In the genomic region with DNA sequence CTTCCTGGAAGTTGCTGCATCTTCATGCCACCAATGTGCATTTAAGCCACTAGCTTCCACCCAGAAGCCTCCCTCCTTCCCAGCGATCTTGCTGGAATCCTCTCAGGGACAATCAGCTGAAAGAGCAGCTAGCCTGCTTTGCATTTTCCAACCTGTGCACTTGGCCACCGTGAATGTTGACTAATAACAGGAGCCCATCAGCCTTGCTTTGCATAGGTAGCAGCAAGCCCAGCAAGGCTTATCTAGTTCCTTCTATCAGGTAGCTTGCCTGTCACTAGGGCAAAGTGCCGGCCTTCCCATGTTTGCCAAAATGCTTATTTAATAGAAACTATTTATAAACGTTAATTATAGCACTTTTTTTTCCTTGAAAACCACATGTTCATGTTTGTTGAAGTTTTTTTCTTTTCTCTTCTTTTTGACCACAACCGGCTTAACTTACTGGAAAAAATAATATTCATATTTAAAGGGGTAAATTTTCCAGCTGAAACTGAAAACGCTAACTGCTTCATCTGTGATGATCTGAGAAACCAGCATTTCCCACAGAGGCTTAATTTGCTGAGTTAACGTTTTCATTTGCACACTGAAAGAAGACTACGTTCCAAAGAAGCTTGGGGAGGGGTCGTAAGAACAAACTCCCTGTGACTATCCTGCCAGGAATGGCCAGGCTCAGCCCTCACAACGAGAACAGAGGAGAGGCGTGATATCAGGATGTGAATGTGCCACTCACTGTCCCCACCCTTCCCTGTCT, we compare ENCODE assay signal across 33 mouse cellular contexts. TPM values are rescaled to one million over a fixed set of nuclear protein-coding genes. Genes with fewer than 3 reads are reported as not detected.
DNase-seq lines count a peak whose midpoint lies in the region; ATAC-seq and TF ChIP-seq lines count a peak whose summit lies in the region.
"Had no signal": no experiment of that assay in that cellular context is flagged by ENCODE, and none has a peak within 500 bp of the region (broad histone marks: within the 10 kb centered on the region; RNA-seq: fewer than 3 reads in every experiment).

No protein-coding gene starts in this region.

- H3K36me3 ChIP-seq in CH12.LX (replicated peaks in 1 of 2; ENCODE audit: control insufficient read depth in 1 of 2, insufficient read depth in 1 of 2, low read length in 1 of 2) = no peaks in the 10 kb centered on the region
- H3K36me3 ChIP-seq: embryonic facial prominence, embryonic 13.5 days; embryonic facial prominence, embryonic 15.5 days; forebrain, embryonic 10.5 days; forebrain, embryonic 12.5 days; G1E had no signal

- no peaks in the 10 kb centered on the region for H3K79me2 ChIP-seq in CH12.LX (replicated peaks; ENCODE audit: control insufficient read depth, extremely low read depth, insufficient read depth, poor library complexity, severe bottlenecking)

- H3K4me2 ChIP-seq in CH12.LX (ENCODE audit: insufficient read depth, low read depth, poor library complexity, severe bottlenecking) = peak overlapping the region; percentile 31
- H3K4me2 ChIP-seq: embryonic facial prominence, embryonic 13.5 days; embryonic facial prominence, embryonic 15.5 days; forebrain, embryonic 12.5 days had no signal

- TF ChIP-seq EP300 in CH12.LX (IDR thresholded peaks at IDR 0.05; ENCODE audit: low read length) = peak; percentile 99

- peak; percentile 18 for DNase-seq in urinary bladder, postnatal 14 days (ENCODE audit: low spot score)
- no peak for DNase-seq in urinary bladder, postnatal 4 days (ENCODE audit: low spot score in 2 of 2)
- peak; percentile 44 for DNase-seq in A20 (ENCODE audit: low read depth, low spot score)
- DNase-seq in CH12.LX (ENCODE audit: extremely low read depth) = peak; percentile 84
- no peak for DNase-seq in right cerebral cortex, postnatal 25 days
- DNase-seq in kidney, adult 11 months = no peak
- DNase-seq in kidney, postnatal 36 days = no peak
- DNase-seq: adrenal gland, adult 2 months; adrenal gland, postnatal 10 days; adrenal gland, postnatal 25 days; cerebellum, adult 11-12 months; cerebellum, adult 2 months; cerebellum, adult 9-10 months; cerebellum, postnatal 10 days; cerebellum, postnatal 36 days; embryo, embryonic 11 days had no signal

- H3K4me1 ChIP-seq in CH12.LX (ENCODE audit: control insufficient read depth in 1 of 2, insufficient read depth in 2 of 2) = peaks cover 21 to 32% of the 10 kb centered on the region in 2 experiments
- H3K4me1 ChIP-seq: embryonic facial prominence, embryonic 15.5 days had no signal

- TF ChIP-seq RAD21 in CH12.LX (IDR thresholded peaks at IDR 0.05; ENCODE audit: low read depth, low read length) = no peak; the same call in none of the 2 replicates

- in situ Hi-C loops in CH12.LX (cut with MboI; ENCODE audit: low pct_ligation_motif_present, low pct_unique_long_range_greater_than_20kb, low sequenced_read_pairs) = loop anchor here (10.0 kb wide), 1 partner anchor 176 kb away; no protein-coding TSS in a partner anchor

- H3K27ac ChIP-seq in CH12.LX (ENCODE audit: insufficient read depth, low read depth) = no peak overlapping the region
- H3K27ac ChIP-seq: embryonic facial prominence, embryonic 13.5 days; embryonic facial prominence, embryonic 15.5 days; forebrain, embryonic 10.5 days; forebrain, embryonic 12.5 days had no signal

- TF ChIP-seq CTCF in CH12.LX (conservative IDR thresholded peaks at IDR 0.05 in 1 of 2, IDR thresholded peaks at IDR 0.05 in 1 of 2; ENCODE audit: low read depth in 2 of 2, low read length in 2 of 2) = no peak

- ATAC-seq in activated CD4-positive, CD25-positive, alpha-beta regulatory T cell, adult 4 months = peak; percentile 14
- ATAC-seq: CD4-positive, CD25-positive, alpha-beta regulatory T cell, adult 4 months; forebrain, embryonic 14.5 days; forebrain, embryonic 16.5 days; Patski had no signal

- TF ChIP-seq POLR2A in CH12.LX (IDR thresholded peaks at IDR 0.05; ENCODE audit: low read depth, low read length) = no peak

- dilution Hi-C loops in CH12.LX (cut with MboI; ENCODE audit: extremely low pct_ligation_motif_present, extremely low pct_unique_long_range_greater_than_20kb, low sequenced_read_pairs) = no loop called here

- 0 out of 2 replicates have a peak overlapping the region, but pooled peaks have one; percentile 15 for H3K9ac ChIP-seq in CH12.LX (ENCODE audit: insufficient read depth, low read depth)
- H3K9ac ChIP-seq: embryonic facial prominence, embryonic 13.5 days; embryonic facial prominence, embryonic 15.5 days; forebrain, embryonic 12.5 days had no signal

- no peaks in the 10 kb centered on the region for H3K27me3 ChIP-seq in CH12.LX (replicated peaks)
- H3K27me3 ChIP-seq: embryonic facial prominence, embryonic 13.5 days; embryonic facial prominence, embryonic 15.5 days; forebrain, embryonic 12.5 days had no signal

- H3K4me3 ChIP-seq in CH12.LX (replicated peaks in 1 of 3; ENCODE audit: low read depth in 2 of 3, low read length in 2 of 3, poor library complexity in 1 of 3) = no peak overlapping the region
- H3K4me3 ChIP-seq: embryonic facial prominence, embryonic 13.5 days; embryonic facial prominence, embryonic 15.5 days; erythroblast, embryonic 14.5 days; forebrain, embryonic 10.5 days; forebrain, embryonic 12.5 days had no signal

- no peaks in the 10 kb centered on the region for H3K9me3 ChIP-seq in CH12.LX (replicated peaks; ENCODE audit: low read length)
- H3K9me3 ChIP-seq: embryonic facial prominence, embryonic 13.5 days; embryonic facial prominence, embryonic 15.5 days; forebrain, embryonic 10.5 days; forebrain, embryonic 12.5 days; G1E had no signal

TF ChIP-seq in CH12.LX, 34 proteins besides CTCF, POLR2A, EP300 and RAD21:
- TF ChIP-seq SIN3A (IDR thresholded peaks at IDR 0.05; ENCODE audit: low read length) (peak; percentile 79), MEF2A (IDR thresholded peaks at IDR 0.05; ENCODE audit: borderline replicate concordance, low read depth, low read length) (peak; percentile 84), RCOR1 (conservative IDR thresholded peaks at IDR 0.05; ENCODE audit: low read depth, low read length) (peak; percentile 98), ZNF384 (IDR thresholded peaks at IDR 0.05; ENCODE audit: low read depth, low read length) (peak; percentile 47; the same call in 1 of the 2 replicates), TCF12 (IDR thresholded peaks at IDR 0.05; ENCODE audit: low read depth, low read length) (peak; percentile 88), TBP (conservative IDR thresholded peaks at IDR 0.05; ENCODE audit: low read depth, low read length) (0 out of 2 replicates have a peak, but pooled peaks have one; percentile 13), UBTF (IDR thresholded peaks at IDR 0.05; ENCODE audit: low read depth, low read length) (no peak), MAX (IDR thresholded peaks at IDR 0.05; ENCODE audit: low read length) (peak; percentile 74), CHD1 (IDR thresholded peaks at IDR 0.05; ENCODE audit: low read depth, low read length) (no peak), ELF1 (IDR thresholded peaks at IDR 0.05; ENCODE audit: low read depth, low read length) (0 out of 2 replicates have a peak, but pooled peaks have one; percentile 32), JUND (conservative IDR thresholded peaks at IDR 0.05; ENCODE audit: low read depth, low read length) (peak; percentile 95), JUN (IDR thresholded peaks at IDR 0.05; ENCODE audit: insufficient read depth, low read depth, low read length) (peak; percentile 88), MYC (IDR thresholded peaks at IDR 0.05; ENCODE audit: low read depth, low read length) (peak; percentile 85; the same call in 1 of the 2 replicates), MAFK (IDR thresholded peaks at IDR 0.05; ENCODE audit: insufficient replicate concordance, low read length) (peak; percentile 98), BHLHE40 (IDR thresholded peaks at IDR 0.05; ENCODE audit: low read depth, low read length) (peak; percentile 90), ZC3H11A (IDR thresholded peaks at IDR 0.05; ENCODE audit: low read depth, low read length) (no peak), E2F4 (IDR thresholded peaks at IDR 0.05; ENCODE audit: insufficient replicate concordance, low read depth, low read length) (no peak), IRF4 (IDR thresholded peaks at IDR 0.05; ENCODE audit: low read depth, low read length) (peak; percentile 98), USF1 (IDR thresholded peaks at IDR 0.05; ENCODE audit: low read depth, low read length) (no peak), CHD2 (IDR thresholded peaks at IDR 0.05; ENCODE audit: low read length) (peak; percentile 87), ETS1 (conservative IDR thresholded peaks at IDR 0.05; ENCODE audit: low read depth, low read length) (peak; percentile 92), MXI1 (IDR thresholded peaks at IDR 0.05; ENCODE audit: low read depth, low read length) (0 out of 2 replicates have a peak, but pooled peaks have one; percentile 37), MAZ (IDR thresholded peaks at IDR 0.05; ENCODE audit: low read depth, low read length) (peak; percentile 69; the same call in 1 of the 2 replicates)

RNA-seq across cellular contexts. Expression of gene Il21, which starts 3.2 kb away (rescaled TPM):
- total RNA-seq in CH12.LX (2012; rRNA removed) (not detected in 2 replicates), CH12.LX (2014; rRNA removed) (not detected in 2 replicates)
- not detected in 2 replicates for polyA plus RNA-seq in CH12.LX (2012; ENCODE audit: insufficient read length, low read depth)
- polyA plus RNA-seq in activated CD4-positive, CD25-positive, alpha-beta regulatory T cell, adult 4 months (2017; shearing (Covaris generic)) = under 1 TPM; 0.45 to 0.73 TPM
- total RNA-seq: adrenal gland, adult 2 months; adrenal gland, postnatal 10 days; adrenal gland, postnatal 25 days; adrenal gland, postnatal 4 days; common myeloid progenitor, adult 5-6 weeks had no signal
- polyA plus RNA-seq: adrenal gland, adult 2 months; brain, embryonic 14.5 days; C2C12; embryonic facial prominence, embryonic 11.5 days; embryonic facial prominence, embryonic 13.5 days; embryonic facial prominence, embryonic 15.5 days; erythroblast, embryonic 14.5 days; forebrain, embryonic 10.5 days; forebrain, embryonic 12.5 days; forebrain, embryonic 14.5 days; forebrain, embryonic 16.5 days; frontal cortex, adult 2 months; G1E; Patski had no signal

Comparison
In these comparisons a context has a peak if more than half of its experiments do, and no peak if none do; other contexts are left out.
1. DNase-seq: peak in urinary bladder, postnatal 14 days (single experiment), A20 (single experiment) and CH12.LX (single experiment); none in urinary bladder, postnatal 4 days (0 of 2), right cerebral cortex, postnatal 25 days (single experiment), kidney, adult 11 months (single experiment) and kidney, postnatal 36 days (0 of 2).